Mouse (Mus musculus): ENCODE results near the gene Tmem181a. TPM values are rescaled to one million over a fixed set of nuclear protein-coding genes. Genes with fewer than 3 reads are reported as not detected.

Tmem181a gene
- 1 to 10 TPM; 7.7 to 9.1 TPM for total RNA-seq (2023)

DNA sequence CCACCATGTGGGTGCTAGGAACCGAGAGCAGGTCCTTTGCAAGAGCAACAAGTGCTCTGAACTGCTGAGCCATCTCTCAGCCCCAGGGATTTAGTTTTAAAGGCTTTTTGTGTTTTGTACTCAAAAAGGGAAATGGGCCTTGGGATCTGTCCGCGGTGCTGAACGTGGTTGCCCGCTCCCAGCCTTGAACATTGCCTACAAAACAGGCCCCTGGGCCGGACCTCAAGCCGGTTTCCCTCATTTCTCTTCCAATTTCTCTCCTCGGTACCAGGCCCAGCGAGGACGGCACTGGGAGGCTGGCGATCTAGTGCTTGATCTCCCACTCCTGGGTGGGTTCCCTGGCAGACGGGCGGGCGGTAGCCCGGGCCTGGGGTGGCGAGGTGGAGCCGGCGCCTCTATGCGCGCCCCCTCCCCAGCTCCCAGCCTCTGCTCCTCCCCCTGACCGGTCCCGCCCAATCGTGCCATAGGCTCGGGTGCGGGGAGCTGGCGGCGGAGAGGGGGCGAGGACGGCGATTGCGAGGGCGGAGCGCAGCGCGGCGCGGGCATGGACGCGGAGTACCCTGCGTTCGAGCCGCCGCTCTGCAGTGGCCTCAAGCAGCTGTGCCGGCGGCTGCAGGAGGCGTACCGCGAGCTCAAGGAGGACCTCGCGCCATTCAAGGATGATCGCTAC is at the start of gene Tmem181a:
TSS of gene Tmem181a (plus strand) at position 461 of the 670 bp plus-strand sequence.

DNA sequence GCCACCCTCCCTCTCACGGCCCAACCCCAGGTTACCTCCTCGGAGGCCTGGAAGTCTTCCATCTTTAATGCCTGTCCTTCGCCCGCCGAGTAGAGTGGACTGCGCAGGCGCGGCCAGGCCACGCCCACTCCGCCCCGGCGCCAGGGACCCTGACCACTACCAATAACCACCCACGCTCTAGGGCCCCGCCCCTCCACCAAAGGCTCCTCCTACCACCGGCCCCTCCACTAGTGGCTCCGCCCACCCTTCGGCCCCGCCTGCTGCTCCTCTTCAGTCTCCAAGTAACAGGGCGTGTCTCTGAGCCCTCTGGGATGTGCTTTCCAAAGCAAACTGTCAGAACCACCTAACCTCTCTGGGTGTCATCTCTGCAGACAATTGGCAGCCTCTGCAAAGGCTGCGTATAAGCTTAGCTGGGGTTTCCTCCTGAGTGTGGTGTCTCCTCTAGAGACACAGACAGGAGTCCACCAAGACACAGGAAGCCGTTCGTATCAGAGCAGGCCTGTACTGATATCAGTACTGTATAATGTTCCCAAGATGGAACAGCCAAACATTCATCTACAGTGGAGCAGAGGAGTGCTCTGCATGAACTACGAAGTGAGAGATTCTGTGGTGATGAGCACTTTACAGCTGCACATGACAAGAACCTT is 60.8 kb downstream of the Tmem181a start, which contains the start of gene Dynlt1a:
TSS of gene Dynlt1a (minus strand) at position 162 of the 647 bp plus-strand sequence.

Other genes starting within 250 kb of the Tmem181a start
- gene Serac1, start 177.1 kb upstream of the Tmem181a start, total RNA-seq (2023) = 1 to 10 TPM; 3.9 to 5.7 TPM
- gene Gtf2h5, start 177.1 kb upstream of the Tmem181a start, total RNA-seq (2023) = 10 to 100 TPM; 33.8 to 42.5 TPM
- gene Tulp4, start 150.4 kb upstream of the Tmem181a start, total RNA-seq (2023) = 10 to 100 TPM; 11.1 to 14.3 TPM
- gene Dynlt1a, start 60.6 kb downstream of the Tmem181a start, total RNA-seq (2023) = 10 to 100 TPM in 1 of 2 experiments, 1 to 10 TPM in 1; 8.0 to 11.1 TPM
- gene Dynlt1b, start 173.3 kb downstream of the Tmem181a start, total RNA-seq (2023) = 100 to 1,000 TPM; 392 to 396 TPM